Mouse (Mus musculus): ENCODE data around the gene Yipf3. TPM values are rescaled to one million over a fixed set of nuclear protein-coding genes. Genes with fewer than 3 reads are reported as not detected.

The Yipf3 gene
- polyA plus RNA-seq, 1 experiment from 2014 or later: 62.6 TPM

DNA sequence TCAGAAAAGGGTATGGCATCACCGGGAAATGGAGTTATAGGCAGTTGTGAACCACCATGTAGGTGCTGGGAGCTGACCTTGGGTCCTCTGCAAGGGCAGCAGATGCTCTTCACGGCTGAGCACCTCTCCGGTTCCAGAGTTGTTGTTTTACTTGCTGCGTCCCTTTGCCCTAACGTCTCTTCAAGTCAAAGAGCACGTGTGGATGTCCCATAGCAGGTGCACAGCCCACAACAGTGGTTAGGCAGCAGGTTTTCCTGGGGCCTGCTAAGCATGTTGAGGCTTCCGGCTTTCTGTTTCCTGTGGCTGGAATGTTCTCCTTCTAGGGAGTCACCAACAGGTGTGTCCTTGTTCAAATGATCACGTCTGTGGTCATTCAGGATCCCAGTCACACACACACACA, 36.0 kb downstream of the Yipf3 start:
- Histone ChIP-seq H3K9me3 (ENCODE audit: low read length) (no peaks in the 10 kb centered on the region), H3K4me2 (ENCODE audit: low read depth, low read length) (no peak overlapping the region), H3K36me3 (replicated peaks; ENCODE audit: insufficient read depth, low read length) (peaks cover 11% of the 10 kb centered on the region; the same call in 1 of the 2 replicates), H3K4me1 (ENCODE audit: insufficient read depth) (peaks cover 16% of the 10 kb centered on the region), H3K27me3 (ENCODE audit: insufficient read depth, low read length) (no peaks in the 10 kb centered on the region), H3K27ac (ENCODE audit: low read depth) (no peak overlapping the region), H3K4me3 (ENCODE audit: low read depth, low read length) (no peak overlapping the region), H3K9ac (replicated peaks) (no peak overlapping the region)
- no peak for DNase-seq
- no peak for ATAC-seq
- TF ChIP-seq EP300 (IDR thresholded peaks at IDR 0.05; ENCODE audit: low read depth): no peak
- TF ChIP-seq CTCF (IDR thresholded peaks at IDR 0.05; ENCODE audit: low read depth): no peak
- WGBS (ENCODE audit: insufficient replicate concordance): 73% methylated on average over 8 of the region's 8 CpGs

DNA sequence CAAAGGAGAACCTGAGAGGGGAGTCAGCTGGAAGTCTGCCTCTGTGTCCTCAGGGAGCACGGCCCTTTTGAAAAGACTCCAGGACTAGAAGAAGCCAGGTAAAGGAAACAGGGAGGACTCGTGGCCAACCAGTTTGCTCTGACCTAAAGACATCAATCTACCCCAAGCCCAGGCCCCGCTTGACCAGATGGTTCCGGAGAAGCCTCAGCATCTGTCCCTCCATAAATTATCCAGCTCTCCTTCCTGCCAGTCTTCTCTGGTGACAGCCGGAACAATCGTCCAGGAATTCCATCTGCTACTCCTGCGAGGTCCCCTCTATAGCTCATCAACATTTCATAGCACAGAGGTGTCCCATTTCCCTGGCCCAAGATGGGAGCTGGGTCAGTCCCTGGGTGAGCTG, 36.8 kb downstream of the Yipf3 start:
- ATAC-seq (no peak), DNase-seq (no peak)
- 56% methylated on average over 7 of the region's 7 CpGs for WGBS (ENCODE audit: insufficient replicate concordance)
- peaks cover 16% of the 10 kb centered on the region for H3K4me1 ChIP-seq (ENCODE audit: insufficient read depth)
- H3K9ac ChIP-seq (replicated peaks): no peak overlapping the region
- no peak overlapping the region for H3K4me3 ChIP-seq (ENCODE audit: low read depth, low read length)
- no peak overlapping the region for H3K4me2 ChIP-seq (ENCODE audit: low read depth, low read length)
- peaks cover 6% of the 10 kb centered on the region; the same call in 1 of the 2 replicates for H3K36me3 ChIP-seq (replicated peaks; ENCODE audit: insufficient read depth, low read length)
- no peak overlapping the region for H3K27ac ChIP-seq (ENCODE audit: low read depth)
- H3K27me3 ChIP-seq (ENCODE audit: insufficient read depth, low read length): no peaks in the 10 kb centered on the region
- no peaks in the 10 kb centered on the region for H3K9me3 ChIP-seq (ENCODE audit: low read length)
- TF ChIP-seq CTCF (IDR thresholded peaks at IDR 0.05; ENCODE audit: low read depth): no peak
- no peak for TF ChIP-seq EP300 (IDR thresholded peaks at IDR 0.05; ENCODE audit: low read depth)

DNA sequence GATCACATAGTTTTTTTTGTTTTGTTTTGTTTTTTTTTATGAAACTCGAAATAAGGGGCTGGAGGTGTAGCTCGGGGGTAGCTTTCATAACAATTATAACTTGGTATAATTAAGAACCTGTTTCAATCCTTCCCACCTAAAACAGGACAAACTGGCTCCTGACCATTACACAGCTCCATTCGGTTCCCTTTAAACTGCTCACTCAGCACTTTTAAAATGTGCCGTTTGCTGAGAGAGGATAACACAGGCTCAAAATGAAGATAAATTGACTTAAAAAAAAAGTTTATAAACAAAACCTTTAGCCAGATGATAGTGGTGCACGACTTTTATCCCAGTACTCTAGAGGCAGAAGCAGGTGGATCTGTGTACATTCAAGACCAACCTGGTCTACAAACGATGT, 37.5 kb downstream of the Yipf3 start:
- no peak overlapping the region for H3K27ac ChIP-seq (ENCODE audit: low read depth)
- H3K27me3 ChIP-seq (ENCODE audit: insufficient read depth, low read length): no peaks in the 10 kb centered on the region
- WGBS (ENCODE audit: insufficient replicate concordance): 48% methylated on average over 6 of the region's 6 CpGs
- H3K4me2 ChIP-seq (ENCODE audit: low read depth, low read length): no peak overlapping the region
- ATAC-seq (no peak), DNase-seq (no peak)
- TF ChIP-seq CTCF (IDR thresholded peaks at IDR 0.05; ENCODE audit: low read depth) (no peak), EP300 (IDR thresholded peaks at IDR 0.05; ENCODE audit: low read depth) (no peak)
- peaks cover 1% of the 10 kb centered on the region; the same call in 1 of the 2 replicates for H3K36me3 ChIP-seq (replicated peaks; ENCODE audit: insufficient read depth, low read length)
- H3K9ac ChIP-seq (replicated peaks): no peak overlapping the region
- H3K9me3 ChIP-seq (ENCODE audit: low read length): no peaks in the 10 kb centered on the region
- no peak overlapping the region for H3K4me3 ChIP-seq (ENCODE audit: low read depth, low read length)
- H3K4me1 ChIP-seq (ENCODE audit: insufficient read depth): peaks cover 16% of the 10 kb centered on the region

DNA sequence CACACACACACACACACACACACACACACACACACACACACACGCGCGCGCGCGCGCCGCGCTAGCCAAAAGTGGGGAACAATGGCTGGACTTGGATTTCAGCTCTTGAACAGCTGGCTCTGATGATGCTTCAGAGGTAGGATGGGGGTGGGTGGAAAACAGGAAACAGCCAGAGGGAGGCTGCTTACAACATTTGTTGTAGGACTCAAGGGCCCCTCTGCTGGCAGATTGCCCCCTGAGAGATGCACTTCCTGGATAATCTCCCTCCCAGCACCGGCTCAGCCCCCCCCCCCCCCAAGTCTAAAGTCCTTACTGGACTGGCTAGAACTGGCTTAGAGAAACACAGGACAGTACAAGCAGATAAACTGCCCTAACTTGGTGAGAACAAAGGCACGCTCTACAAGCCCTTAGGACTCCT, 39.8 kb downstream of the Yipf3 start:
- TF ChIP-seq EP300 (IDR thresholded peaks at IDR 0.05; ENCODE audit: low read depth): no peak
- TF ChIP-seq CTCF (IDR thresholded peaks at IDR 0.05; ENCODE audit: low read depth): no peak
- H3K36me3 ChIP-seq (replicated peaks; ENCODE audit: insufficient read depth, low read length): no peaks in the 10 kb centered on the region
- no peak overlapping the region for H3K27ac ChIP-seq (ENCODE audit: low read depth)
- 54% methylated on average over 11 of the region's 11 CpGs for WGBS (ENCODE audit: insufficient replicate concordance)
- DNase-seq (no peak), ATAC-seq (no peak)
- no peaks in the 10 kb centered on the region for H3K9me3 ChIP-seq (ENCODE audit: low read length)
- no peak overlapping the region for H3K9ac ChIP-seq (replicated peaks)
- peaks cover 5% of the 10 kb centered on the region for H3K4me1 ChIP-seq (ENCODE audit: insufficient read depth)
- no peak overlapping the region for H3K4me2 ChIP-seq (ENCODE audit: low read depth, low read length)
- no peaks in the 10 kb centered on the region for H3K27me3 ChIP-seq (ENCODE audit: insufficient read depth, low read length)
- H3K4me3 ChIP-seq (ENCODE audit: low read depth, low read length): no peak overlapping the region

DNA sequence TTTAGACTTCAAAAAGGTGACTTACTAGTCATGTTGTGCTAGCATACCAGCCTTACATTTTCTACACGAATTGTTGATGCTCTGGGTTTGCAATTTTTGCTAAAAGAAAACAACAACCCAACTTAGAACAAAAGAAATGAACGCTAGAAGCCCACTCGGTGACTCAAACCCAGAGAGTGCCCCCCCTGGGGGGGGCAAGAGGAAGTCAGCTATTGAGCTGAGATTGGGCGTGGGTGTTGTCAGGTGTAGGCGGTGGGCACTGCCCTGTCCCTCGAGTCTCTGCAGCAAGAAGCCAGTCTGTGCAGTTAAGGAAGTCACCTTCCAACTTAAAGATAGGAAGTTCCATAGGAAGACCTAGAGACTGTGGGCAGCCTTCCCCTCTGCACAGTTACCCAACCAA, 48.7 kb downstream of the Yipf3 start:
- ATAC-seq: no peak
- 24% methylated on average over 6 of the region's 6 CpGs for WGBS (ENCODE audit: insufficient replicate concordance)
- Histone ChIP-seq H3K4me1 (ENCODE audit: insufficient read depth) (peaks cover 17% of the 10 kb centered on the region), H3K27me3 (ENCODE audit: insufficient read depth, low read length) (peaks cover 55% of the 10 kb centered on the region), H3K4me2 (ENCODE audit: low read depth, low read length) (no peak overlapping the region), H3K9me3 (ENCODE audit: low read length) (no peaks in the 10 kb centered on the region), H3K36me3 (replicated peaks; ENCODE audit: insufficient read depth, low read length) (no peaks in the 10 kb centered on the region), H3K27ac (ENCODE audit: low read depth) (no peak overlapping the region), H3K9ac (replicated peaks) (no peak overlapping the region), H3K4me3 (ENCODE audit: low read depth, low read length) (no peak overlapping the region)
- DNase-seq: no peak
- TF ChIP-seq CTCF (IDR thresholded peaks at IDR 0.05; ENCODE audit: low read depth) (no peak), EP300 (IDR thresholded peaks at IDR 0.05; ENCODE audit: low read depth) (no peak)

DNA sequence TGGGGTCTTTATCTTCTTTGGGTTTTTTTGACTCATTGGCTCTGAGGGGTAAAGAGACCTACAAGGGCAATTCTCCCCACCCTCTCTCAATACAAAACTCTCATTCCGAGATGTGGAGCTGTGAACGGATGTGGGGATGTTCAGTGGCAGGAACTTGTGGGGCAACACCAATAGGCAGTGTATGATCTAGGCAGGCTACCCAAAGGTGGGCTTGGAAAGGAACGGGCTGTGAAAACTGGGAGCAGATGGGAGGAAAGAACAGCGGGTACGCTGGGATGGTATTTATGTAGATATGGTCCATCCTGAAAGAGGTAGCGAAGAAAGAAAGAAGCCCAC, 49.1 kb downstream of the Yipf3 start:
- no peak overlapping the region for H3K9ac ChIP-seq (replicated peaks)
- ATAC-seq: no peak
- DNase-seq: no peak
- no peak for TF ChIP-seq CTCF (IDR thresholded peaks at IDR 0.05; ENCODE audit: low read depth)
- no peak for TF ChIP-seq EP300 (IDR thresholded peaks at IDR 0.05; ENCODE audit: low read depth)
- H3K4me3 ChIP-seq (ENCODE audit: low read depth, low read length): peak overlapping the region; percentile 56; the same call in 1 of the 2 replicates
- H3K9me3 ChIP-seq (ENCODE audit: low read length): no peaks in the 10 kb centered on the region
- peaks cover 55% of the 10 kb centered on the region for H3K27me3 ChIP-seq (ENCODE audit: insufficient read depth, low read length)
- no peak overlapping the region for H3K27ac ChIP-seq (ENCODE audit: low read depth)
- peak overlapping the region; percentile 88 for H3K4me2 ChIP-seq (ENCODE audit: low read depth, low read length)
- H3K4me1 ChIP-seq (ENCODE audit: insufficient read depth): peaks cover 17% of the 10 kb centered on the region
- no peaks in the 10 kb centered on the region for H3K36me3 ChIP-seq (replicated peaks; ENCODE audit: insufficient read depth, low read length)
- WGBS (ENCODE audit: insufficient replicate concordance): 10% methylated on average over 6 of the region's 6 CpGs
